Mouse (Mus musculus) telencephalon, adult 2 months (tissue): ENCODE data around the gene Phka2.
A peak's percentile ranks its signal among the peaks of the same experiment; 100 is the strongest.

Experiments used
- DNase-seq: peaks from one replicate; pipeline ENCODE4 v3.0.0-alpha.2; 2011; ENCODE audit warnings: low read depth, low spot score

The Phka2 gene

DNA sequence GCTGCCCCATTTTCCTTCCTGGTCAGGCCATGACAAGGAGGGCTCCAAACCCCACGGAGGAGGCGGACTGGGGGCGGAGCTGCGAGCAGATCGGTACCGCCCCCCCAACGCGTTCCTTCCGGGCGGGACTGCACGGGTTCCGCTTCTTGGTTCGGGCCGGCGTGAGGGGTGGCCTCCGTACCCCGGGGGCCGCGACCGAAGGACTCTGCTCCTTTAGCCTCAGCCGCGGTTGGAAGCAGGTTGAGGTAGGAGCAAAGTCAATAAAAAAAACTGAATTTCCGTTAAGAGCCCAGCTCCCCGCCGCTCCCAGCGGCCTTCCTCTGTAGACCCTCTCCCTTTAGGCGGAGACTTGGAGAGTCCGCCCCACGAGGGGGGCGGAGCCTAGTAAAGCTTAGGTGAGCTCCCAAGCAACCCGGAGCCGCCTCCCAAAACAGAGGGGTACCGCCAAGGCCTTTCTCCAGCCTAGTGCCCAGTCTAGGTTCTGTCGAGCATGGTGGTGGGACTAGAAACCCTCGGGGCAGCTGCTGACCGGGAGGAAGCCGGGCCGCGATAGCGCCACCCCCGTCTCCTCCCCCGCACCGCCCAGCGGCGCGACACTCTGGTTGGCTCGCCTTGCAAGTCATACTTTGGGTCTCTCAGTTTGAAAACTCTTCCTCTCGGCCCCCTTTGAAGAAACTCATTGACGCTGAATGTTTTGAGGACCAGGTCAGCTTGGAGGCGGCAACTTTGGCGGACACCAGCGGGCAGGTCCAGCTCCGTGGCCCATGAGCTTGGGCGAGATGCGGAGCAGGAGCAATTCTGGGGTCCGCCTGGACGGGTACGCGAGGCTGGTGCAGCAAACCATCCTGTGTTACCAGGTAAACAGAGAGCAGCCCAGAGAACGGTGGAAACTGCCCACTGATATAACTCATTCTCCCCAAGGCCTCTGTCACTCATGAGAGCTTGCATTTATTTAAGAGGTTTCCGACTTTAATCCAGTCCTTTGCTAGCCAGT lies at the start of gene Phka2:
Gene Phka2, plus strand, starts transcription at position 119 of the 994 bp plus-strand sequence.
- DNase-seq = peak; percentile 65

DNA sequence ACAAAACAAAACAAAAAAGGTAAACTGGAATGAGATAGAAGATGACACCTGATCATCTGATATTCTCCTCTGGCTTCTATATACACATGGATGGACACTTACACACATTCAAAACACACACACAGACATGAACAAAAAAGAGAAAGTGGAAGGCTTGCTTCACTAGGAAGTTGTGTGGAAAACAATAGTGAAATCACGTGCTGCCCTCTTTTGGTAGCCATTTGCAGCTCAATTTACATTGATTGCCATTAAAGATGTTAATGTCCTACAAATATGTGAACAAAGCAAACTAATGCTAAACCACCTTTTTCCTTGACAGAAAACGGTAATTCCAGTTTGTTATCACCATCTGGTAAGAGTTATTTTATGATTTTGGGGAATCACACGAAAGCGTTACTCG lies 46.3 kb upstream of the Phka2 start:
- DNase-seq = no peak

DNA sequence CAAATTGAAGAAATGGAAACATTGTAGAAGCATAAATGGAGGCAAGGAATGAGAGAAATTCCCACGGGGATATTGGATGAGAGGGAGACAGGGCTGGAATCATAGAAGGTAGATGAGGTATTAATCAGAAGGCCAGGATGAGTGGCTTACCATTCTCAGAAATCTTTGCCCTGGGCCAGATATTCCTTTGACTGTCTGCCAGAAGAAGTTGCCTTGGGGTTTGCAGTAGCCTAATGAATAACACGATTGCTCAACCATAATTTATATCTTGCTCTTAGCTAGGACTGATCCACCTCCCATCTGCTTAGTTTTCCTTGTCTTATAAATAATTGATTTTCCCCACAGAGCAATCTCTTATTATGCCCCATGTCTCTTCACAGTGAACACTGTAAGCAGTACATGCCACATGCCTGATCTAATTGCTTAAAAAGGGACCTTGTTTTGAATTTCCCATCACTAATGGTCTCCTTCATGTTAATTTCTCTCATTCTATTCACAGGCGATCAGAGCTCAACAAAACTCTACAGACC lies 30.6 kb upstream of the Phka2 start:
- DNase-seq = no peak

DNA sequence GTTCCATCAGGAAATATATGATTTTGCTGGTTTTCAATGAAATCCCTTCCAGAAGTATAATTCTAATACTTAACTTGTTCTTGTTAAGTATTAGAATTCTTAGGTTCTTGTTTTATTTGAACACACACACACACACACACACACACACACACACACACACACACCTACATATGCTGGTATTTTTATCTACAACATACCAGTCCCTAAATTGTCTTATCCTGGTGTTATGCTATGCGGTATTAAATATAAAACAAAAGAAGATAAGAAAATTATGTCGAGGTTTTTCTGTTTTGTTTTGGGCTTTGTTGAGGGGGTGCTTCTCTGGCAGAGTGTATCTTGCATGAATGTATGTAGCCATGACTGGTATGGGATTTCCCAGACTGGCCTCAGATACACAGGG lies 12.2 kb upstream of the Phka2 start:
- DNase-seq = no peak

DNA sequence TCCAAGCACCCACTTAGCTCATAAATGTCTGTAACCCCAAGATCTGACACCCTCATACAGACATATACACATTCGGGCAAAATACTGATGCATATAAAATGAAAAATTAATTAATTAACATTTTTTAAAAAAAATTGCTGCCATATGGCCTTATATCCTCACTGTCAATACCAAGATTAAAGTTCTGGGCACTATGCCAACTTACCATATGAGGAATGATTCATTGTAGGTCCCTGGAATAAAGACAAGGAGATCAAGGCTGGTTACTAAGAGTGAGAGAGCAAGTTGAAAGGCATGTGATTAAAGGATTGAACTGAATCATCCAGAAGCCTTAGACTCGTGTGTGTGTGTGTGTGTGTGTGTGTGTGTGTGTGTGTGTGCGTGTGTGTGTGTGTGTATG lies 7.6 kb upstream of the Phka2 start:
- no peak for DNase-seq

DNA sequence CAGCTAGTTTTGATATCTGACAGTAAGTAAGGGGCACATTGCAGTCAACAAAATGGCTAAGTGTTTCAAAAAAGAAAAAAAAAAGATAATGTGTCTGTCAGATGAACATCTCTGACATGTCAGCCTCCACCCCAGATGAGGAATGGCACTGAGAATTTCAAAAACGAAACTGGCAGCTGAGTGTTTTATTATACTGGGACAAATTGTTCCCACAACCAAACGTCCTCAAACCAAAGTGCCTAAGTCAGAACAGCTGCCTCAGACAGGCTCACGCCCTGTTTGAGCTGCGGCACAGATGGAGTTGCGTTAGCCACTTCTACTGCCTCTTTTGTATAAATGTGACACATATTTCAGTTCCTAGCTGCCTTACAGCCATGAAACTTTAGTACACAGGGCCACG lies 7.0 kb upstream of the Phka2 start:
- DNase-seq = no peak

DNA sequence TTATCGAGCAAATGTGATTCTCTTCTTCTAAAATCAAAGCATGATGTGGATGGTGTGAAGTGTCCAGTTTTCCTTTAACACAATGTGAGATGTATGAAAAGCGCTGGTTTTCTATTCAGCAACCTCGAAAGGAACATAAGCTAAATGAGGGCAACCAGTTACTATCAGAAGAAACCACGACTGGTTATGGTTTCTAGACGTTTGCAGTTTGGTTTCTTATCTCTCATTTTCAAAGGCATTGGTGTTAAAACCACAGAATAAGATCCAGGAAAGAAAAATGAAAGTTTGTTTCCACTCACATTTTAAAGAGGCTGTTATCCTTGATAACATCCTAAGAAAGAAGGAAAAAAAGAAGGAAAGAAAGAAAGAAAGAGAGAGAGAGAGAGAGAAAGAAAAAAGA lies 5.5 kb upstream of the Phka2 start:
- no peak for DNase-seq

DNA sequence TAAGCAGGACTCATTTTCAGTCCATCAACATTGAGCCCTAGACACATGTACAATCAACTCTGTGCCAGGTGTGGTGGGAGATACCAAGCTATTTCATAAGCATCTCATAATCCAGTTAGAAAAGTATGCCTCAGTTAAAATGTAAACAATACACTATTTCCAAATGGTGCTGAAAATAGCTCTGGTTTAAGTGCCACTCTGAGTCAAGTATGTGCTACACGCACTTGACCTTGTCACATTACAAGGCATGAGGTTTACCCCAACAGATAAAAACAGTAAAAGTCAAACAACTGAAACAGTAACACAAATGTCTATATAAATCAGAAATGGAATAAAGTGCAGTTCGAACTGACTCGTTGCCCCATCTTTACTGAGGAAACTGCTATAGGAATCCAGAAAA lies 871 bp upstream of the Phka2 start:
- no peak for DNase-seq

DNA sequence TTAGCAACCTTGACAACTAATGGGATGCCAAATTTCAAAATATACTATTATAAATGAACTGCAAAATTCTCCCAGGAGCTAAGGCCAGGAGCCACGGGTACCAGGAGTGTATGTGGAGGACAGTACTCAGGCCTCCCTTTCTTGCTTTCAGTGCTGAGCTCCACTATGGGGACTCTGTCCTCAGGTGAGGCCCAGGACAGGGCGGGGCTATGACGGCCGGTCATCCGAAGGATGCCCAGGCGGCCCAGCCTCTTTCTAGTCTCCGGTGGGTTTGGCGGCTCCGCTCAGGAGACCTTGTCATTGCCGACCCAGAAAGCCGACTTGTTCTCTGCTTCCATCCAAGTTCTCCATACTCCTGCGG lies 299 bp upstream of the Phka2 start:
- no peak for DNase-seq

DNA sequence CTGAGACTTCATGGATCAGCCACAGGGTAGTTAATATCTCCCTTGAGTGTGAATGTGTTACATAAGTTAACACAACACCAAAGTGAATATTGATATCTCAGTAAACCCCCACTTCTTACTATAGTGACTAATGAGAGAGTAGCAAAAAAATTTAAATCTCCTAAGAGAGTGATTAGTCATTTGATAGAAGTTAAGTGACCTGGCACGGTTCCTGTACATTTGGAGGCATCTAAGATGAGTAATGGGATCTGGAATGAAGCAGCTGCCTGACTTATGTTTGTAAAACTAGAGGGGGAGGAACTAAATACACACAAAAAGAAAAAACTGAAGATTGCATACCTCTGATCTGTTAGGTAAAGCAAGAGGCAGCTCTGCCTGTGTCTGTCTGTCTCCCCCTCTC lies 7.1 kb downstream of the Phka2 start:
- DNase-seq = no peak

DNA sequence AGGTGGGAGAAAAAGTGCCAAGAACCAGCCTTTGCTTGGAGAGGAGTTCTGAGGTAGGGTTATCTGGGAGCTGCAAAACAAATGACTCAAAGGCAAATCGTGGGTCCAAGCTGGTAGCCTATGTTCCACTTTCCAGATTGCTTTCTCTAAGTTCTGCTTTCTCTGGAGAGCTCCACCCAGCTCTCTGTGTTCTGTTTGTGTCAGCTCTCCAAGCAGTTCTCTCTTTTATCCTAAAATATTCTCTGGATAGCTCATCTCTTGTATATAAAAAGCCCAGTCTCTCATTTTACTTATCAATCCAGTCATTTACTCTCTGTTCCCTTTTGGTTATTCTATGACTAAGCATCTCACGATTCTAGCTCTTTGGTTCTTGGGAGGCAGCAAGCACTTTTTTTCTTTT lies 8.2 kb downstream of the Phka2 start:
- peak; percentile 45 for DNase-seq

DNA sequence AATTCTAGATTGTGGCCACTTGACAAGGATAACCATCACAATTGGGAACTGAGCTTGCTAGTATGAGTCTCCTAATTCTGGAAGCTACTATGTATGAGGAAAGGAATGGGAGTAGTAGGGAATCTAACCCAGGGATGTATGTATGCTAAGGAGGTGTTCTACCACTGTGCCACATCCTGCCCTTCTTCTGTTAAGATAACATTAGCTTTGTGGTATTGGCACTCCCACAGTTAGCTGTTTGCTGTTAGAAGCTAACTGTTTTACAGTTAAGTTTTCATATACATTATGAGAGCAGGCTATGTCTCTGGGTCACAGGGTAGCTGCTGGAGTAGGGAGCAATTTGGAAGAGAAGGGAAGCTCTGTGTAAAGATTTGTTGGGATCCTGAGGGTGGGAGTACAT lies 14.1 kb downstream of the Phka2 start:
- no peak for DNase-seq

DNA sequence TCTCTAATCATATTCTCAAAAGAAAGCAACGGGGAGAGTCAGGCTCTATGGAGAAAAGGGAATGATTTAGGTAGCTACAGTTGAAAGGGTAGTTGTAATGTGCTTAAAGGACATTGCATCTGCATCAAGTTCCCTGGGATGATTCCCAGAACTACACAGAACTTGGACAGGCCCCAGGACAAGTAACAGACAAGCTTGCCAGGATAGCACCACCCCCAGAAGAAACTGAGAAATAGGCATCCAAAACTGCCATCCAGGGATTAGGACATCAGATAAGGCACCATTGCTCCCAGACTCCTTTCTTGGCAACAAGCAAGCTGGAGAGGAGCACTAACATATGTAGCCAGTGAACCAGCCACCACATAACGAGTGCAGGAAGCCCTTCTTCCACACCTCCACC lies 40.8 kb downstream of the Phka2 start:
- peak; percentile 18 for DNase-seq

DNA sequence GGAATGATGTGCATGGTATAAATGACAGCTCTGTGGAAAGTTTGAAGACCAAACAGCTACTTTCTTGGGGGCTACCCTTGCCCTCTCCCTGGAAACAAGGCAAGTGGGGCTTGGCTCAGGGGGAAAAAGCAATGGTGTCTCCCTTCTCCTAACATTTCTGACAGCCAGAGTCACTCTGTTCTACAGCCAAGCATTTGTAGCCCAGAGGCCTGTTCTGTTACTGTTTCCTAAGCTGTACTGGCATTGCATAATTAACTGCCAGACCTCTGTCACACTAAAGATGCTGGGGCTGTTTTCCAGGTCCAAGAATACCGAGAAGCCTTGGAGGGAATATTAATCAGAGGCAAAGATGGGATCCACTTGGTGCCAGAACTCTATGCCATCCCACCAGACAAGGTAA lies 46.9 kb downstream of the Phka2 start:
- no peak for DNase-seq

DNA sequence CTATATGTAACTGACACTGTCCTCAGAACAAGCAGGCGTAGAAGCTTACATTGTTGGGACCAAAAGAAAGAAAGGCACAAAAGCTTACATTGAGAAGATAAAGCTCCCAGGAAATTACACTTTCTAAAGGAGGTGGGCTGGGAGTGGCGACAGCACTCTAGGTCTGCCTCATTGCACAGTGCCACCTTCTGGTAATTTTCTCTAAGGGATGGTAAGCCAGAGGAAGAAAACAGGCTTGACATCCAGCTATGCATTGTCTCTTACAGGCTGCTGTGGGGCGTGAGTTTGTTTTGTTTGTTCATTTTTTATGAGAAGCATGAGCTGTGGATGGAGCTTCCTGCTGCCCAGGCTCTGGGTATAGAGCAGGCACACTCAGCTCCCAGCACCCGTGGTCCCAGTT lies 50.1 kb downstream of the Phka2 start:
- DNase-seq = no peak

DNA sequence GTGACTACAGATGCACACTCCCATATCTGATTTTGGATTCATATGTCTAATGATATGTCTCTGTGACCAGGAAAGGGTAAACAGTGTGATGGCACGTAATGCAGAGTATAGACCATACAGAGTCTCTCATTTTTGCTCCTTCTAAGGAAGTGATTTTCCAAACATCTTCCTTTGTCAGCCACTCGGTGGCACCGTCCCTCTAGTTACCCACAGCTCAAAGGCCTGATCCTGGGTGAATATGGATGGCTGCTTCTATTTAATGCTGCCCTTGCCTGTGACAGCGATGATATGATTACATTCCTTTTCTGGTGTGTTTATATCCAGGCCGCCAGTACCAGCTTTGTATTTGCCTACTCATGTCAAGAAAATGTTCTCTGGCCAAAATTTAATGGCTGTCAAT lies 81.6 kb downstream of the Phka2 start:
- DNase-seq = no peak

DNA sequence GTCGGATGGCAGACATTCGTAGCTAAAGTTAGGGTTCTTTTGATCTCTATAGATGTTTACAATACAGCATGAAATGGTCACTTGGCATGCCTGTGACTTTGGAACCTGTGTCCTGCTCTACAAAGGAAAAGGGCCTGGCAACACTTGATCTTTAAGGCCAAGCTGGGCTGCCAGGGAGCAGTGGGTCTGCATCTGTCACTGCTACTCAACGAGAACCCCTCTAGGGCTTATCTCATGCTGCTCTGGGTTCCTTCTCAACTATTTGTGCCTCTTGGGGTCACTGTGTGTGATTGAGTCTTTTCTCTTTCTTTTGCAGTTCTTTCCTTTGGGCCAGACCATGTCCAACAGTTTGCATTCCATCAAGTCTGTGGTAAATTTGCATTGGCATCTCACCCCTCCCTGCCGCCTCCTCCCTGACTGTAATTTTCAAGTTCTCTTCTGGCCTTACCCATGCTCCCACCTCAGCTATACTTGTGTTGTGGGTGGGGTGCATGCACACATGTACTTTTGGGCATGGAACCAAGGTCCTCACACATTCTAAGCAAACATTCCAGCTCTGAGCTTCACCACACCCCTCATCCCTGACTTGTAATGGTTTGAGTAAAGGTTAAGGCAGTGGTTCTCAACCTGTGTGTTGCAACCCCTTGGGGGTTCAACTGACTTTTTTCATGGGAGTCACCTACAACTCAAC lies 82.3 kb downstream of the Phka2 start:
- no peak for DNase-seq

DNA sequence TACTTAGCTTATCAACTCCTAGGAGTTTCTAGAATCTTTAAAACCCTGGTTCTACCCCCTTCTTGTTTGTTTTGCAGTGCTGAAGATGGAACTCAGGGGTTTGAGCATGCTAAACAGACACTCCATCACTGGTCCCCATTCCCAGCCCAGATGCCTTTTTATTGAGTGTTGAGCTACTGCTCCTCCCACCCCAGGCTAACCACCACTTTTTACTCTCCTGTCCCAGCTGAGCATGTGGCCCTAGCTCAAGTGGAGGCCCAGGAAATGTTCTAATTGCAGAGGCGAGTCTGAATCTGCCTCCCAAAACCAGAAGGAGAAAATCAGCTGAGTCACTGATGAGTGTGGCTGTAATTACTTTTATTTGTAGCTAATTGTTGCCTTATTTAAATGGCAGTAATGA lies 83.1 kb downstream of the Phka2 start:
- DNase-seq = no peak

DNA sequence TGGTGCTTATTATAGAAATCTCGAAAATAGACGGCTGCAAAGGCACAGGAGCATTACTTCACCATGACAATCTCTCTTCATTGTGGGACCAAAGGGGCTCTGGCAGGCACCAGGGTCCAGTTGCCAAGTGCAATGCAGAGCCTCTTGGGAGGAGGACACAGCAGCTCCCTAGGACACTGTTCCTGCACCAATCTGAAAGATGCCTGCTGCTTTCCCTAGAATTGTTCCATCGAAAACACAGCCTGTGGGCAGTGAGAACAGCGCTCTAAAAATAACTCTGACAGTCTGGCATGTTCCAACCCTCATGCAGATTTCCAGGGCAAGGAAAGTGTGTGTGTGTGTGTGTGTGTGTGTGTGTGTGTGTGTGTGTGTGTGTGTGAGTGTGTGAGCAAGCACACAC lies 86.6 kb downstream of the Phka2 start:
- DNase-seq = peak; percentile 58

DNA sequence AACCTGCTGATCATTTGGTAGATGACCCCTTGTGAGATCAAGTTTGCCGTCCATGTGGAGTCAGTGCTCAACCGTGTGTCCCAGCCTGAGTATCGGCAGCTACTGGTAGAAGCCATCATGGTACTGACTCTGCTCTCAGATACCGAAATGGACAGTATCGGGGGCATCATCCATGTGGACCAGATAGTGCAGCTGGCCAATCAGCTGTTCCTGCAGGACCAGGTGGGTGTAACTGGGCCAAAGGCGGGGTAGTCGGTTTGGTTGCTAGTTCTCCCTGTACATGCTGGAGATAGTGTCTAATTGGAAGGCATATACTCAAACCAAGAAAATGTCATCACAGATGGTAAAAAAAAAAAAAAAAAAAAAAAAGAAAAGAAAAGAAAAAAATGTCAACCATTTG lies 88.2 kb downstream of the Phka2 start:
- DNase-seq = no peak

DNA sequence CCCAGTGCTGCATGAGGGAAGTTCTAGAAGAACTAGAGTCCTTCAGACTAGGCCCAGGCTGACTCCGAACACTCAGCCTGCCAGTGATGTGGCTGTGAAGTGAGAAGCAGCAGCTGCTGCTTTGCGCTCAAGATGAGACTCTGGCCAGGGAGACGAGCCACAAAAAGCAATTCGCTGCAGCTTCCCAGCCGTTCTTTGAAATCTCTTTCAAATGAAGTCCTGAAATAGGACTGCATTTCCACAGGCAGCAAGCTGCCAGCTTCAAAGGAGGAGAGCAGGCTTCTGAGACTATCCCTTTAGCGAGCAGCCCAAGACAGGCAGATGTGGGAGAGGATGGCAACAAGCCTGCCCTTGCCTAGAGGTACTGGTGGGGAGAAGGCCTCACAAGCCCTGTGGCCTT lies 91.0 kb downstream of the Phka2 start:
- peak; percentile 48 for DNase-seq

DNA sequence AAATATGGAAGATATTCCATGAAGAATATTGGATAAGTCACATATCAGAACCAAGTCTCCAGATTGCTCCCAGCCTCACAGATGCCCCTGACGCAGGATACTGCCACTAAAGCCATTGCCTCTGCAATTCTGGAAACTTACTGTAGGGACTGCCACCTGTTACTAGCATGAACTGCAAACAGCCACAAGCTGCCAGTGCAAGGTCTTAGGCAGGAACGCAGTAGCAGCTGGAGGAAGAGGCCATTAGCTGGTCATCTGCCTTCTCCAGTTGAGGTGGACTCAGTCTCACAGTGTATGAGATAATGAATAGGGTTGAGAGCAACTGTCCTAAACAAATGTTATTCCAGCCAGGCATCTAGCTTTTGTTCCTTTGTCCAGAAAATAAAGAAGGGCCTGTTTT lies 96.1 kb downstream of the Phka2 start:
- DNase-seq = no peak
